Comparison of ENCODE assay signal across 17 mouse cellular contexts in the genomic region with DNA sequence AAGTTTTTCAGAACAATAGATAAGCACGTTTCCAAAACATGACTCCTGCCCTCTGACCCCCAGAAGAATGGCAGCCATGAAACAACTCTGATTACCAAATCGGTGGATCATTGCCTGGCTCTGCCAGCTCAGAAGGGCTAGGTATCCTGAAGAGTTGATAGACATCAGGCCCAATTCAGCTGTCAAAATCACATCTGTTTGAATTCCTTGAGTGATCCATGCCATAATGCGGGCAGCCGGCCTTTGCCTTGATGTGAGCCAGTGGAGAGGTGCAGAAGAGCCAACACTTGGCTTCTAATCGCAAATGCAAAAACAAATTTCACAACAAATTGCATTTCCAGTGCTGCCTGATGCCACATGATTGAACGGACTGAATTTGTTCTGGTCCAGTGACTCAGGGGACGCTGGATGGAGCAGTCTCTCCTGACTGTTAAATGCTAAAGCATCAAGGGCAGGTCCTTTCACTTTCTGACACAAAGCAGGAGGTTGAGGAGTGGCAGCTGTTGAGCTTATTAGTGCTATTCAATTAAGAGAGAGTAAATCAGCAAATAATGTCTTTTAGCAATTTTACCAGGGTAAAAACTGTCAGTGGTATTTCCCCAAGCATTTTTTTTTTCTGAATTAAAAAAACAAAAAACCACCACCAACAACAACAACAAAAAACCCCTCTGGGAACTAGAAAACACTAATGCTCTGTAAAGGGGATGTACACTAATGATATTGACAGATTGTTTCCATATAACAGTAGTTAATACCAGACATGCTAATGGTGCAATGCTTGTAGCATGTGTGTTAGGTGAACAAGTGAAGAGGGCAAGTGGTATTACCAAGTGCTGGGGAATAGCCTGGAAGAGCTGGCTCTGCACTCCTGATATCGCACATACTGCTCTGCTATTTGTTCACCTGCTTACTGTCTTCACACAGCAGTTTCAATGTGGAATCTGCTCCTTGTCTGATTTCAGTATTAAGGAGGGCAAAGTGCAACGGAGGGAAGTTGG.
DNase-seq lines count a peak whose midpoint lies in the region; ATAC-seq and TF ChIP-seq lines count a peak whose summit lies in the region.
"Had no signal": no experiment of that assay in that cellular context is flagged by ENCODE, and none has a peak within 500 bp of the region (broad histone marks: within the 10 kb centered on the region; RNA-seq: fewer than 3 reads in every experiment).

No protein-coding gene starts in this region.

- TF ChIP-seq CTCF in forebrain, postnatal 0 days (IDR thresholded peaks at IDR 0.05; ENCODE audit: low read depth): no peak
- TF ChIP-seq CTCF in brain, embryonic 14.5 days (IDR thresholded peaks at IDR 0.05; ENCODE audit: borderline replicate concordance, extremely low read depth, insufficient read depth, insufficient read length): no peak
- TF ChIP-seq CTCF in hindbrain, postnatal 0 days (IDR thresholded peaks at IDR 0.05; ENCODE audit: low read depth): no peak

- no peaks in the 10 kb centered on the region for H3K9me3 ChIP-seq in forebrain, embryonic 11.5 days (ENCODE audit: control insufficient read depth, low read length)
- no peaks in the 10 kb centered on the region for H3K9me3 ChIP-seq in forebrain, postnatal 0 days (ENCODE audit: low read length)
- no peaks in the 10 kb centered on the region for H3K9me3 ChIP-seq in hindbrain, postnatal 0 days (ENCODE audit: low read length)
- H3K9me3 ChIP-seq in midbrain, embryonic 13.5 days: no peaks in the 10 kb centered on the region
- H3K9me3 ChIP-seq: heart, embryonic 15.5 days; liver, embryonic 13.5 days had no signal

- H3K36me3 ChIP-seq in forebrain, embryonic 11.5 days (ENCODE audit: control insufficient read depth, insufficient read depth, low read length): no peaks in the 10 kb centered on the region
- no peaks in the 10 kb centered on the region for H3K36me3 ChIP-seq in forebrain, postnatal 0 days (ENCODE audit: insufficient read depth)
- H3K36me3 ChIP-seq in hindbrain, postnatal 0 days (ENCODE audit: insufficient read depth, low read length): no peaks in the 10 kb centered on the region
- no peaks in the 10 kb centered on the region for H3K36me3 ChIP-seq in midbrain, embryonic 13.5 days
- H3K36me3 ChIP-seq: heart, embryonic 15.5 days; liver, embryonic 13.5 days had no signal

- peak; percentile 44 for DNase-seq in forebrain, embryonic 11.5 days (ENCODE audit: low spot score)
- no peak for DNase-seq in forebrain, postnatal 0 days
- DNase-seq in brain, embryonic 14.5 days (ENCODE audit: low read depth): peak; percentile 57
- DNase-seq in hindbrain, postnatal 0 days (ENCODE audit: low spot score): peak; percentile 27
- DNase-seq in right cerebral cortex, postnatal 25 days: no peak
- DNase-seq in testis, postnatal 14 days (ENCODE audit: low spot score): no peak
- DNase-seq: adrenal gland, postnatal 10 days; gastrocnemius, postnatal 25 days; layer of hippocampus, adult 9-11 months; liver, embryonic 13.5 days; lung, postnatal 14 days; thymus, adult 18-20 months had no signal

- ATAC-seq in forebrain, embryonic 11.5 days (replicated peaks; ENCODE audit: low FRiP score): peak; percentile 70; the same call in 1 of the 2 replicates
- no peak for ATAC-seq in forebrain, postnatal 0 days
- no peak for ATAC-seq in hindbrain, postnatal 0 days
- peak; percentile 58; the same call in 1 of the 2 replicates for ATAC-seq in midbrain, embryonic 13.5 days
- no peak for ATAC-seq in erythroid progenitor cell, adult 5-6 weeks (replicated peaks; ENCODE audit: low FRiP score, poor library complexity, severe bottlenecking)
- ATAC-seq: inflammation-experienced regulatory T-cells, adult 6 months had no signal

- 43% methylated on average over 9 of the region's 9 CpGs for WGBS in forebrain, embryonic 11.5 days
- WGBS in forebrain, postnatal 0 days: 30% methylated on average over 9 of the region's 9 CpGs
- WGBS in hindbrain, postnatal 0 days: 31% methylated on average over 9 of the region's 9 CpGs
- 29% methylated on average over 9 of the region's 9 CpGs for WGBS in midbrain, embryonic 13.5 days

- no peaks in the 10 kb centered on the region for H3K27me3 ChIP-seq in forebrain, embryonic 11.5 days (ENCODE audit: control insufficient read depth, insufficient read depth, low read length)
- no peaks in the 10 kb centered on the region for H3K27me3 ChIP-seq in forebrain, postnatal 0 days (ENCODE audit: insufficient read depth, low read length)
- no peaks in the 10 kb centered on the region for H3K27me3 ChIP-seq in hindbrain, postnatal 0 days (ENCODE audit: insufficient read depth, low read length)
- no peaks in the 10 kb centered on the region for H3K27me3 ChIP-seq in midbrain, embryonic 13.5 days
- H3K27me3 ChIP-seq: heart, embryonic 15.5 days; liver, embryonic 13.5 days had no signal

- no peak overlapping the region for H3K4me2 ChIP-seq in forebrain, embryonic 11.5 days (ENCODE audit: low read depth, low read length, severe bottlenecking)
- no peak overlapping the region for H3K4me2 ChIP-seq in forebrain, postnatal 0 days (ENCODE audit: low read depth)
- H3K4me2 ChIP-seq in hindbrain, postnatal 0 days (ENCODE audit: low read depth, low read length): no peak overlapping the region
- no peak overlapping the region for H3K4me2 ChIP-seq in midbrain, embryonic 13.5 days (replicated peaks)
- H3K4me2 ChIP-seq: heart, embryonic 15.5 days; liver, embryonic 13.5 days had no signal

- no peak overlapping the region for H3K9ac ChIP-seq in forebrain, embryonic 11.5 days (ENCODE audit: low read length)
- no peak overlapping the region for H3K9ac ChIP-seq in forebrain, postnatal 0 days
- no peak overlapping the region for H3K9ac ChIP-seq in hindbrain, postnatal 0 days (replicated peaks; ENCODE audit: low read length)
- H3K9ac ChIP-seq in midbrain, embryonic 13.5 days (replicated peaks): no peak overlapping the region
- H3K9ac ChIP-seq: heart, embryonic 15.5 days; liver, embryonic 13.5 days had no signal

- no peak overlapping the region for H3K4me3 ChIP-seq in forebrain, embryonic 11.5 days (ENCODE audit: low read depth, low read length)
- no peak overlapping the region for H3K4me3 ChIP-seq in forebrain, postnatal 0 days (ENCODE audit: low read depth, low read length)
- H3K4me3 ChIP-seq in hindbrain, postnatal 0 days (ENCODE audit: low read length): no peak overlapping the region
- no peak overlapping the region for H3K4me3 ChIP-seq in midbrain, embryonic 13.5 days (replicated peaks)
- H3K4me3 ChIP-seq: heart, embryonic 15.5 days; liver, embryonic 13.5 days; myocyte had no signal

- no peak overlapping the region for H3K27ac ChIP-seq in forebrain, embryonic 11.5 days (ENCODE audit: low read depth, low read length)
- no peak overlapping the region for H3K27ac ChIP-seq in forebrain, postnatal 0 days (ENCODE audit: low read depth, low read length)
- no peak overlapping the region for H3K27ac ChIP-seq in hindbrain, postnatal 0 days
- H3K27ac ChIP-seq in midbrain, embryonic 13.5 days: no peak overlapping the region
- H3K27ac ChIP-seq: heart, embryonic 15.5 days; liver, embryonic 13.5 days had no signal

- H3K4me1 ChIP-seq in forebrain, embryonic 11.5 days (replicated peaks; ENCODE audit: control insufficient read depth, insufficient read depth, low read length): no peaks in the 10 kb centered on the region; the same call in 1 of the 2 replicates
- H3K4me1 ChIP-seq in forebrain, postnatal 0 days (ENCODE audit: insufficient read depth): no peaks in the 10 kb centered on the region
- H3K4me1 ChIP-seq in hindbrain, postnatal 0 days (ENCODE audit: insufficient read depth, low read length): no peaks in the 10 kb centered on the region
- H3K4me1 ChIP-seq in midbrain, embryonic 13.5 days (replicated peaks): peaks cover 8% of the 10 kb centered on the region
- H3K4me1 ChIP-seq: heart, embryonic 15.5 days; liver, embryonic 13.5 days had no signal

- TF ChIP-seq POLR2A in brain, embryonic 14.5 days (IDR thresholded peaks at IDR 0.05; ENCODE audit: borderline replicate concordance, extremely low read depth, insufficient read depth, insufficient read length, poor library complexity, severe bottlenecking): no peak

Comparison
In these comparisons a context has a peak if more than half of its experiments do, and no peak if none do; other contexts are left out.
1. ATAC-seq: peak in forebrain, embryonic 11.5 days (single experiment) and midbrain, embryonic 13.5 days (single experiment); none in forebrain, postnatal 0 days (single experiment), hindbrain, postnatal 0 days (single experiment) and erythroid progenitor cell, adult 5-6 weeks (single experiment).
2. DNase-seq: peak in forebrain, embryonic 11.5 days (single experiment), brain, embryonic 14.5 days (single experiment) and hindbrain, postnatal 0 days (single experiment); none in forebrain, postnatal 0 days (single experiment), right cerebral cortex, postnatal 25 days (single experiment) and testis, postnatal 14 days (single experiment).